Comparison of ENCODE assay signal across 21 mouse cellular contexts in genomic region chr16:94718919-94719318, GRCm38 (mm10).
DNase-seq lines count a peak whose midpoint lies in the region; ATAC-seq and TF ChIP-seq lines count a peak whose summit lies in the region.
"Had no signal": no experiment of that assay in that cellular context is flagged by ENCODE, and none has a peak within 500 bp of the region (broad histone marks: within the 10 kb centered on the region; RNA-seq: fewer than 3 reads in every experiment).

No protein-coding gene starts in this region.

- no peaks in the 10 kb centered on the region for H3K79me2 ChIP-seq in myocyte (ENCODE audit: control insufficient read depth, insufficient read depth)

- H3ac ChIP-seq in myocyte (ENCODE audit: control insufficient read depth, insufficient read length) = no peak overlapping the region

- WGBS in forebrain, embryonic 12.5 days = 62% methylated on average over 4 of the region's 4 CpGs
- WGBS in forebrain, embryonic 11.5 days = 59% methylated on average over 4 of the region's 4 CpGs
- WGBS in heart, embryonic 14.5 days = 35% methylated on average over 4 of the region's 4 CpGs
- 44% methylated on average over 4 of the region's 4 CpGs for WGBS in limb, embryonic 13.5 days
- WGBS in limb, embryonic 10.5 days = 62% methylated on average over 4 of the region's 4 CpGs

- 0 out of 2 replicates have a peak overlapping the region, but pooled peaks have one; percentile 0 for H3K27ac ChIP-seq in forebrain, embryonic 12.5 days
- H3K27ac ChIP-seq in forebrain, embryonic 11.5 days (ENCODE audit: low read depth, low read length) = no peak overlapping the region
- H3K27ac ChIP-seq in heart, embryonic 14.5 days (replicated peaks in 1 of 2; ENCODE audit: control insufficient read depth in 1 of 2, insufficient read depth in 1 of 2, low read depth in 2 of 2, low read length in 2 of 2) = peak overlapping the region; percentile 74 to 99
- H3K27ac ChIP-seq in limb, embryonic 13.5 days = no peak overlapping the region
- H3K27ac ChIP-seq in limb, embryonic 10.5 days = no peak overlapping the region
- H3K27ac ChIP-seq: limb, embryonic 15.5 days; liver, embryonic 15.5 days had no signal

- H3K4me3 ChIP-seq in forebrain, embryonic 12.5 days (replicated peaks) = no peak overlapping the region
- no peak overlapping the region for H3K4me3 ChIP-seq in forebrain, embryonic 11.5 days (ENCODE audit: low read depth, low read length)
- no peak overlapping the region for H3K4me3 ChIP-seq in heart, embryonic 14.5 days (ENCODE audit: control insufficient read depth in 1 of 2, insufficient read depth in 1 of 2, low read depth in 1 of 2, low read length in 2 of 2)
- H3K4me3 ChIP-seq in limb, embryonic 13.5 days = no peak overlapping the region
- no peak overlapping the region for H3K4me3 ChIP-seq in limb, embryonic 10.5 days
- no peak overlapping the region for H3K4me3 ChIP-seq in myocyte
- H3K4me3 ChIP-seq: erythroblast, embryonic 14.5 days; limb, embryonic 15.5 days; liver, embryonic 15.5 days had no signal

- peaks cover 8% of the 10 kb centered on the region for H3K27me3 ChIP-seq in forebrain, embryonic 12.5 days
- no peaks in the 10 kb centered on the region for H3K27me3 ChIP-seq in forebrain, embryonic 11.5 days (ENCODE audit: control insufficient read depth, insufficient read depth, low read length)
- no peaks in the 10 kb centered on the region for H3K27me3 ChIP-seq in heart, embryonic 14.5 days (ENCODE audit: control insufficient read depth, insufficient read depth, low read length)
- H3K27me3 ChIP-seq in limb, embryonic 13.5 days = no peaks in the 10 kb centered on the region
- H3K27me3 ChIP-seq in limb, embryonic 10.5 days (ENCODE audit: low read depth, poor library complexity, severe bottlenecking) = no peaks in the 10 kb centered on the region
- no peaks in the 10 kb centered on the region for H3K27me3 ChIP-seq in myocyte (ENCODE audit: control insufficient read depth, insufficient read depth, insufficient read length)

- no peak for ATAC-seq in forebrain, embryonic 12.5 days (ENCODE audit: low FRiP score)
- no peak for ATAC-seq in forebrain, embryonic 11.5 days (replicated peaks; ENCODE audit: low FRiP score)
- ATAC-seq in heart, embryonic 14.5 days (ENCODE audit: insufficient number of reproducible peaks, insufficient read depth, low FRiP score, low read depth) = no peak
- ATAC-seq in limb, embryonic 13.5 days (ENCODE audit: low FRiP score, low read depth) = no peak
- ATAC-seq in megakaryocyte-erythroid progenitor cell, adult 5-6 weeks (replicated peaks; ENCODE audit: low FRiP score, low TSS enrichment, poor library complexity, severe bottlenecking) = no peak
- ATAC-seq: CD4-positive, CD25-positive, alpha-beta regulatory T cell, adult 4 months had no signal

- DNase-seq in forebrain, embryonic 11.5 days (ENCODE audit: low spot score) = no peak
- no peak for DNase-seq in heart, postnatal 14 days
- no peak for DNase-seq in limb, embryonic 10.5 days (ENCODE audit: low spot score)
- DNase-seq: adrenal gland, postnatal 25 days; cerebellum, adult 18-20 months; cerebellum, postnatal 25 days; gastrocnemius, postnatal 10 days; heart, adult 18-20 months; kidney, adult 9 months; layer of hippocampus, postnatal 36 days; retina, postnatal 1 day had no signal

- no peak overlapping the region for H3K4me2 ChIP-seq in forebrain, embryonic 12.5 days
- H3K4me2 ChIP-seq in forebrain, embryonic 11.5 days (ENCODE audit: low read depth, low read length, severe bottlenecking) = no peak overlapping the region
- no peak overlapping the region for H3K4me2 ChIP-seq in heart, embryonic 14.5 days (ENCODE audit: low read length)
- H3K4me2 ChIP-seq in limb, embryonic 13.5 days (replicated peaks) = no peak overlapping the region
- H3K4me2 ChIP-seq in myocyte (ENCODE audit: low read depth) = peak overlapping the region; percentile 2
- H3K4me2 ChIP-seq: hindbrain, embryonic 14.5 days; limb, embryonic 15.5 days; liver, embryonic 15.5 days had no signal

- no peak for TF ChIP-seq POLR2A in myocyte (IDR thresholded peaks at IDR 0.05; ENCODE audit: insufficient read length, low read depth)

- peaks cover 4% of the 10 kb centered on the region for H3K4me1 ChIP-seq in forebrain, embryonic 12.5 days
- no peaks in the 10 kb centered on the region for H3K4me1 ChIP-seq in forebrain, embryonic 11.5 days (replicated peaks; ENCODE audit: control insufficient read depth, insufficient read depth, low read length)
- H3K4me1 ChIP-seq in heart, embryonic 14.5 days (ENCODE audit: control insufficient read depth in 2 of 2, insufficient read depth in 2 of 2, low read length in 2 of 2) = peaks cover 30 to 33% of the 10 kb centered on the region in 2 experiments
- peaks cover 2% of the 10 kb centered on the region; the same call in 1 of the 2 replicates for H3K4me1 ChIP-seq in limb, embryonic 13.5 days
- H3K4me1 ChIP-seq in limb, embryonic 10.5 days = peaks cover 14% of the 10 kb centered on the region

- no peaks in the 10 kb centered on the region for H3K36me3 ChIP-seq in forebrain, embryonic 12.5 days (replicated peaks)
- H3K36me3 ChIP-seq in forebrain, embryonic 11.5 days (ENCODE audit: control insufficient read depth, insufficient read depth, low read length) = no peaks in the 10 kb centered on the region
- no peaks in the 10 kb centered on the region for H3K36me3 ChIP-seq in heart, embryonic 14.5 days (ENCODE audit: control insufficient read depth, insufficient read depth, low read length)
- H3K36me3 ChIP-seq in limb, embryonic 13.5 days = no peaks in the 10 kb centered on the region
- no peaks in the 10 kb centered on the region for H3K36me3 ChIP-seq in limb, embryonic 10.5 days
- H3K36me3 ChIP-seq in myocyte (ENCODE audit: control insufficient read depth, insufficient read depth) = no peaks in the 10 kb centered on the region
- H3K36me3 ChIP-seq: limb, embryonic 15.5 days; liver, embryonic 15.5 days had no signal

- intact Hi-C loops in heart, postnatal 14 days (cut with DNase I) = no loop called here

- H3K9me3 ChIP-seq in forebrain, embryonic 12.5 days = peaks cover 12% of the 10 kb centered on the region; the same call in 1 of the 2 replicates
- H3K9me3 ChIP-seq in forebrain, embryonic 11.5 days (ENCODE audit: control insufficient read depth, low read length) = no peaks in the 10 kb centered on the region
- H3K9me3 ChIP-seq in heart, embryonic 14.5 days (ENCODE audit: control insufficient read depth, low read length) = 0 out of 2 replicates have a peak, but pooled peaks cover 5% of the 10 kb centered on the region
- H3K9me3 ChIP-seq in limb, embryonic 13.5 days = peaks cover 11% of the 10 kb centered on the region; the same call in 1 of the 2 replicates
- peaks cover 3% of the 10 kb centered on the region; the same call in 1 of the 2 replicates for H3K9me3 ChIP-seq in limb, embryonic 10.5 days (replicated peaks)
- H3K9me3 ChIP-seq: limb, embryonic 15.5 days; liver, embryonic 15.5 days had no signal

- no peak overlapping the region for H3K9ac ChIP-seq in forebrain, embryonic 12.5 days
- no peak overlapping the region for H3K9ac ChIP-seq in forebrain, embryonic 11.5 days (ENCODE audit: low read length)
- peak overlapping the region; percentile 36; the same call in 1 of the 2 replicates for H3K9ac ChIP-seq in heart, embryonic 14.5 days (ENCODE audit: low read length)
- H3K9ac ChIP-seq in limb, embryonic 13.5 days = 0 out of 2 replicates have a peak overlapping the region, but pooled peaks have one; percentile 8
- H3K9ac ChIP-seq: hindbrain, embryonic 14.5 days; limb, embryonic 15.5 days; liver, embryonic 15.5 days had no signal

TF ChIP-seq in myocyte, 11 proteins besides CTCF, POLR2A, EP300 and RAD21:
- TF ChIP-seq MYOD1 (IDR thresholded peaks at IDR 0.05; ENCODE audit: control insufficient read depth in 1 of 3, insufficient read length in 2 of 3, low read depth in 2 of 3) (no peak), USF1 (IDR thresholded peaks at IDR 0.05; ENCODE audit: low read depth) (no peak), POLR2AphosphoS2 (IDR thresholded peaks at IDR 0.05; ENCODE audit: insufficient read length, low read depth) (no peak), MYOG (IDR thresholded peaks at IDR 0.05; ENCODE audit: control insufficient read depth in 1 of 3, insufficient read depth in 1 of 3, insufficient read length in 2 of 3, low read depth in 2 of 3) (no peak), SRF (IDR thresholded peaks at IDR 0.05; ENCODE audit: control insufficient read depth, insufficient read length, low read depth) (no peak), MAX (IDR thresholded peaks at IDR 0.05; ENCODE audit: low read depth) (no peak)

Comparison
In these comparisons a context has a peak if more than half of its experiments do, and no peak if none do; other contexts are left out.
1. H3K27ac ChIP-seq: peak in forebrain, embryonic 12.5 days (single experiment) and heart, embryonic 14.5 days (2 of 2); none in forebrain, embryonic 11.5 days (single experiment), limb, embryonic 13.5 days (single experiment) and limb, embryonic 10.5 days (single experiment).
2. H3K9ac ChIP-seq: peak in heart, embryonic 14.5 days (single experiment) and limb, embryonic 13.5 days (single experiment); none in forebrain, embryonic 12.5 days (single experiment) and forebrain, embryonic 11.5 days (single experiment).